Mouse (Mus musculus) gastrocnemius, adult 18-20 months (tissue): ENCODE results near the gene Gipc3. TPM values are rescaled to one million over a fixed set of nuclear protein-coding genes. Genes with fewer than 3 reads are reported as not detected.

ENCODE experiments used
- microRNA-seq: library from miRNA; unstranded; fragments of <30 nt; microRNA quantifications from one replicate; pipeline ENCODE4 v1.2.0, GENCODE M21; 2021
- total RNA-seq, 2 experiments: library from RNA; stranded (reverse); gene quantifications; 2 replicates each; pipeline ENCODE4 v1.2.3; 2021

Gipc3 gene
- total RNA-seq, 2 experiments from 2014 or later = 0.39 to 1.4 TPM

Small RNAs within 50 kb of the gene (microRNA-seq; reads per million reads assigned to microRNA genes)
- gene Mir6913 = 1.4 reads per million

Other genes with a start within 250 kb of the Gipc3 start
- gene Creb3l3, start 244.4 kb downstream of the Gipc3 start, total RNA-seq = under 1 TPM in 1 of 2 experiments, not detected in 1; 0.09 TPM
- 100 to 1,000 TPM; 173 to 189 TPM for gene Map2k2, start 237.4 kb downstream of the Gipc3 start, total RNA-seq
- 10 to 100 TPM; 22.1 to 24.5 TPM for gene Zbtb7a, start 208.0 kb downstream of the Gipc3 start, total RNA-seq
- gene Pias4, start 175.3 kb downstream of the Gipc3 start, total RNA-seq = 10 to 100 TPM; 15.3 to 17.1 TPM
- gene Eef2, start 166.6 kb downstream of the Gipc3 start, total RNA-seq = 1,000 to 10,000 TPM; 1,320 to 1,335 TPM
- gene Dapk3, start 160.3 kb downstream of the Gipc3 start, total RNA-seq = 10 to 100 TPM; 25.5 to 28.4 TPM
- gene 4930442H23Rik, start 159.4 kb downstream of the Gipc3 start, total RNA-seq = not detected
- gene Nmrk2, start 141.2 kb downstream of the Gipc3 start, total RNA-seq = 100 to 1,000 TPM in 1 of 2 experiments, 10 to 100 TPM in 1; 59.9 to 118 TPM
- gene Atcay, start 112.4 kb downstream of the Gipc3 start, total RNA-seq = not detected
- 1 to 10 TPM; 1.9 to 2.7 TPM for gene Zfr2, start 110.1 kb downstream of the Gipc3 start, total RNA-seq
- gene Matk, start 90.3 kb downstream of the Gipc3 start, total RNA-seq = not detected
- gene Mrpl54, start 76.3 kb downstream of the Gipc3 start, total RNA-seq = 100 to 1,000 TPM; 106 to 116 TPM
- 100 to 1,000 TPM; 102 to 105 TPM for gene Apba3, start 76.3 kb downstream of the Gipc3 start, total RNA-seq
- not detected for gene Tjp3, start 51.7 kb downstream of the Gipc3 start, total RNA-seq
- 10 to 100 TPM; 19.7 to 20.4 TPM for gene Pip5k1c, start 50.3 kb downstream of the Gipc3 start, total RNA-seq
- 10 to 100 TPM; 10.1 to 10.9 TPM for gene Cactin, start 22.2 kb downstream of the Gipc3 start, total RNA-seq
- under 1 TPM; 0.16 to 0.55 TPM for gene Tbxa2r, start 14.5 kb downstream of the Gipc3 start, total RNA-seq
- 10 to 100 TPM; 14.7 to 19.6 TPM for gene Hmg20b, start 7.2 kb upstream of the Gipc3 start, total RNA-seq
- gene Mfsd12, start 14.2 kb upstream of the Gipc3 start, total RNA-seq = 1 to 10 TPM; 2.3 to 2.8 TPM
- gene 4930404N11Rik, start 22.6 kb upstream of the Gipc3 start, total RNA-seq = under 1 TPM; 0.23 to 0.66 TPM
- 10 to 100 TPM; 15.3 to 15.4 TPM for gene Fzr1, start 35.2 kb upstream of the Gipc3 start, total RNA-seq
- 10 to 100 TPM; 41.1 to 44.1 TPM for gene Dohh, start 41.2 kb upstream of the Gipc3 start, total RNA-seq
- gene Gm48551, start 41.2 kb upstream of the Gipc3 start, total RNA-seq = under 1 TPM; 0.57 to 0.97 TPM
- gene Gm48552, start 45.7 kb upstream of the Gipc3 start, total RNA-seq = under 1 TPM in 1 of 2 experiments, not detected in 1; 0.34 TPM
- gene Smim24, start 49.8 kb upstream of the Gipc3 start, total RNA-seq = not detected
- gene Nfic, start 112.4 kb upstream of the Gipc3 start, total RNA-seq = 100 to 1,000 TPM; 232 to 244 TPM
- under 1 TPM; 0.05 to 0.07 TPM for gene Celf5, start 139.4 kb upstream of the Gipc3 start, total RNA-seq
- gene Ncln, start 153.1 kb upstream of the Gipc3 start, total RNA-seq = 10 to 100 TPM; 41.0 to 45.8 TPM
- under 1 TPM; 0.71 to 0.78 TPM for gene S1pr4, start 156.9 kb upstream of the Gipc3 start, total RNA-seq
- under 1 TPM; 0.53 to 0.57 TPM for gene Gna15, start 181.0 kb upstream of the Gipc3 start, total RNA-seq
- gene Gna11, start 201.9 kb upstream of the Gipc3 start, total RNA-seq = 10 to 100 TPM; 26.2 to 31.8 TPM
- 100 to 1,000 TPM; 947 to 962 TPM for gene Aes, start 216.2 kb upstream of the Gipc3 start, total RNA-seq
- 1 to 10 TPM; 4.9 to 7.4 TPM for gene Tle2, start 231.3 kb upstream of the Gipc3 start, total RNA-seq